Mouse (Mus musculus) liver, adult 2 months (tissue): ENCODE results near the gene Ssh2. TPM values are rescaled to one million over a fixed set of nuclear protein-coding genes. Genes with fewer than 3 reads are reported as not detected.

Source experiments
- DNase-seq: peaks from one replicate; pipeline ENCODE4 v3.0.0-alpha.2; 2011; ENCODE audit warnings: low read depth, low spot score; ENCODE audit errors: extremely low read depth
- H3K27ac ChIP-seq: fragments of 200-500 bp; replicated peaks from 2 replicates; pipeline ENCODE4 v1.5.1; 2012; ENCODE audit warnings: low read depth, mild to moderate bottlenecking, control low read depth, inconsistent platforms, low read length; ENCODE audit not compliant: insufficient read depth
- H3K27me3 ChIP-seq: fragments of 200-500 bp; 2 replicates; pipeline ENCODE4 v1.6.1; 2012; ENCODE audit warnings: mild to moderate bottlenecking, moderate library complexity, low read length, inconsistent platforms; ENCODE audit not compliant: control insufficient read depth, insufficient read depth
- H3K36me3 ChIP-seq: fragments of 200-500 bp; 2 replicates; pipeline ENCODE4 v1.6.1; 2012; ENCODE audit warnings: low read length, inconsistent platforms; ENCODE audit not compliant: control insufficient read depth, insufficient read depth
- H3K4me1 ChIP-seq: fragments of 200-500 bp; 2 replicates; pipeline ENCODE4 v1.6.1; 2011; ENCODE audit warnings: low read length; ENCODE audit not compliant: control insufficient read depth, insufficient read depth
- H3K4me3 ChIP-seq: fragments of 200-500 bp; 2 replicates; pipeline ENCODE4 v1.5.1; 2011; ENCODE audit warnings: low read depth, mild to moderate bottlenecking, control low read depth, low read length, moderate library complexity; ENCODE audit not compliant: insufficient read depth
- H3K79me2 ChIP-seq: fragments of 200-500 bp; 2 replicates; pipeline ENCODE4 v1.6.1; 2012; ENCODE audit warnings: inconsistent platforms, mild to moderate bottlenecking, low read length, moderate library complexity; ENCODE audit not compliant: control insufficient read depth, insufficient read depth
- H3K9ac ChIP-seq: fragments of 200-500 bp; 2 replicates; pipeline ENCODE4 v1.6.1; 2012; ENCODE audit warnings: low read depth, mild to moderate bottlenecking, control low read depth, inconsistent platforms, low read length
- CTCF ChIP-seq: fragments of 200-500 bp; IDR thresholded peaks from 2 replicates; pipeline ENCODE4 v1.5.1; 2011; ENCODE audit warnings: low read depth, low read length, control low read depth
- POLR2A ChIP-seq: fragments of 200-500 bp; IDR thresholded peaks from 2 replicates; pipeline ENCODE4 v1.6.1; 2011; ENCODE audit warnings: low read length, control low read depth; ENCODE audit not compliant: insufficient read depth; ENCODE audit errors: extremely low read depth
- WGBS: fragments of 180-500 bp; shearing (Covaris S2); methylation state at CpG from one replicate; pipeline ENCODE4 v1.1.7; 2018; 5-methylcytosine and 5-hydroxymethylcytosine counted together
- polyA plus RNA-seq: library from polyadenylated mRNA; depleted of rRNA; stranded (reverse); fragments of >200 nt; gene quantifications from 2 replicates; pipeline ENCODE4 v1.2.3, GENCODE M21; 2012
- total RNA-seq: library from RNA; depleted of rRNA; stranded (reverse); fragments of >200 nt; gene quantifications from 2 replicates; pipeline ENCODE4 v1.2.3, GENCODE M21; 2014

Ssh2 gene
- total and polyA plus RNA-seq, 2 experiments: 3.7 to 20.1 TPM

DNA sequence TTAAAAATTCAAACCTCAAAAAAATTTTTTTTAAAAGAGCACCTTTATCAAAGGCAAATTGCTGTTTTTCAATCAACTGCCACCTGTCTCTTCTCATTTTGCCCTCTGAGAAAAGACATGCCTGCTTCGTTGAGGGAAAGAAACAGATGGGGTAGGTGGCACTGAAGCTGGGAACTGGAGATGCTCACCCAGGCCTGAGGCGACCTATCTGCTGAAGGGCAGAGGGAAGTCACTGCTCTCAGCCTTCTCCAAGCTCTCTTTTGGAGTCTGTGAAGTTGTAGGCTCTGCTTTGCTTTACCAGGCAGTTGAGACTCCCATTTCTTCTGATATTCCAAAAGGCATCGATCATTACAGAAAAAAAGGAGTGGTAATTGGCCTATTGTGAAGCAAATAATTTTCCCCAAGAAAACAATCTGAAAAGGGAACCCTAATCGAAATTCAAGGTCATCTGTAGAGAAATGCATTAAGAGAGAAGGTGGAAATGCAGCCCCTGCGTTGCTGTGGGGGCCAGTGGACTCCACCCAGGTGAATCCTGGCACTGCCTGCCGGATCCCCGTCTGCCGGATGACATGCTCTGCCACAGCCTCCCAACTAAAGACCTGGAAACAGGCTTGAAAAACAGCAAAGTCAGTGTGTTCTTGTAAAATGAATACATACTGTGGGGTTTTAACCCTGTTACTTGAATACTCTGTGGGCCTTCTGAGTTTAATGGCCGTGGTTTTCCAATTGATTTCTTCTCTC lies 239.9 kb downstream of the Ssh2 start:
- Histone ChIP-seq H3K9ac (no peak overlapping the region), H3K27ac (no peak overlapping the region), H3K79me2 (no peaks in the 10 kb centered on the region), H3K4me3 (no peak overlapping the region), H3K27me3 (no peaks in the 10 kb centered on the region), H3K4me1 (peaks cover 2% of the 10 kb centered on the region; the same call in 1 of the 2 replicates), H3K36me3 (peaks cover 11% of the 10 kb centered on the region)
- TF ChIP-seq CTCF: no peak
- no peak for TF ChIP-seq POLR2A
- WGBS: 83% methylated on average over 9 of the region's 9 CpGs
- no peak for DNase-seq

DNA sequence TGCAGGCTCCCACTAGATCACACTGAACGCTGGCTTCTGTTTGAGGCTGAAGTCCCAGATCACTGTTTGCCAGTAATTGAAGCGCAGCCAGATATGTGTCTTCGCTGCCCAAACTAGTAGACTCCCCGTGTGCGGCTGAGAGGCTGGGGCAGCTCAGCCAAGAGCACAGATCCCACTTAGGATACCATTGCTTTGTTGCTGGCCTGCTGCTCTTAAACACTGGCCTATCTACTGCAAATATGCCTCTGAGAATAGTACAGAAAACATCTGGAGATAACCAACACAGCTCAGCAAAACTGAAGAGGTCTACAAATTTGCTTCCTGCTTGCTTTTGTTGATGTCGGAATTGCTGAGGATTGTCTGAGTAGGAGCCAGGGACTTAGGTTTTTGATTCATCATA lies 240.8 kb downstream of the Ssh2 start:
- H3K27me3 ChIP-seq: no peaks in the 10 kb centered on the region
- H3K4me3 ChIP-seq: no peak overlapping the region
- H3K79me2 ChIP-seq: no peaks in the 10 kb centered on the region
- no peak overlapping the region for H3K27ac ChIP-seq
- DNase-seq: peak; percentile 56
- WGBS: 24% methylated on average over 6 of the region's 6 CpGs
- H3K36me3 ChIP-seq: peaks cover 8% of the 10 kb centered on the region; the same call in 1 of the 2 replicates
- H3K9ac ChIP-seq: no peak overlapping the region
- H3K4me1 ChIP-seq: peaks cover 2% of the 10 kb centered on the region; the same call in 1 of the 2 replicates
- no peak for TF ChIP-seq POLR2A

DNA sequence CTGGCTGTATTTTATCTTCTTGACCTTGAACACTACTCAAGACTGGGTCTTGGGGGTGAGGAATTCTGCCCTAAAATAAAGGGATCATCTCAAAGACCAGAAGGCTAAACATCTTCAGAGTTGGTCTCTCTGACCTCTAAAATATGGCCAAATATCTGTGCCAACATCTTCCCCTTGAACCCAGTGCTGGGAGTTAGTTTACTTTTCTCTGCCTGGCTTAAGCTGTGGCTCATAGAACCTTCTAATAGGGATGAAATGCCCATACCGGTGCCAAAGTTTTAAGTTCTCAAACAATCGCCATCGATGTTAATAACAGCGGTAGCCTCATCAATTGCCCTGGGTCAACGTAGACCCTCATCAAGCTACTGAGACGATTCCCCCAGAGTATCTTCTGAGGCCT lies 245.8 kb downstream of the Ssh2 start:
- WGBS: 4% methylated on average over 6 of the region's 6 CpGs
- peaks cover 3% of the 10 kb centered on the region; the same call in 1 of the 2 replicates for H3K27me3 ChIP-seq
- H3K36me3 ChIP-seq: no peaks in the 10 kb centered on the region
- peak overlapping the region; percentile 58; the same call in 1 of the 2 replicates for H3K9ac ChIP-seq
- TF ChIP-seq POLR2A (no peak), CTCF (no peak)
- no peaks in the 10 kb centered on the region for H3K79me2 ChIP-seq
- H3K4me3 ChIP-seq: peak overlapping the region; percentile 68; the same call in 1 of the 2 replicates
- no peak for DNase-seq
- no peak overlapping the region for H3K27ac ChIP-seq
- H3K4me1 ChIP-seq: peaks cover 3% of the 10 kb centered on the region; the same call in 1 of the 2 replicates

DNA sequence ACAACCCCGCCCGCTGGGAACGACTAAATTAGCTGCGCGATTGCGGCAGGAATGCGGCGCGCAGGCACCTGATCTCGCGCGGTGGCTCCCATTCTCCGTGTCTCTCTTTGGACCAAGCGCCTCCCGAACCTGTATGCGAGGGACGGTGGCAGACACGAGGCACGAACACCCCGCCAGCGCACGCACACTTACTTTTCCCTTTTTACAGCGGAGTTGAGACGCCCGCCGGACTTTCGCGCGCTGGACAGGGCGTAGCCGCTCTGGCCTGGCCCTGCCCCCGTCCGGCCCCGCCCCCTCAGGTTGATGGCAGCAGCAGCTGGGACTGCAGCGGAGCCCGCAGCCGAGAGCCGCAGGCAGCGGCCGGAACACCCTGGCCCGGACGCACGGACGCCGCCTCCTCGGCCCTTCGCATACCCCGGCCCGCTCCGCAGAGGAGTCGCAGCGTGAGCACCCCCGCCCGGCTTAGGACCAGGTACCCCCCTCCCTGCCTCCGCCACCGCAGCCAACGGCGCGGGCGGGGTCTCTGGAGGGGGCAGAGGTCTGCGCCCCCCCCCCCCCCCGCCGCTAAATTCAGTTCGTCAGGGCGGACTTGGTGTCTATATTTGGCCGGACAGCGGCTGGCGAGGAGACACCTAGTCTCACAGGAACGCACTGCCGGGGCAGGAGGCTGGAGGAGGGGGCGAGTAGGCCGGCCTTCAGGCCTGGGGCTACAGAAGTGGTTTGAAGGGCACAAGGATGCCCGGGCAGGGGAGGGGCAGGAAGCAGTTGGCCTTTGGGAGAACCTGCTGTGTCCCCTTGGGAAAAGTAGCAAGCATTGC lies 246.4 kb downstream of the Ssh2 start, which contains the start of gene Coro6:
Gene Coro6, plus strand, starts transcription at position 129 of the 818 bp plus-strand sequence.
- peak within 1 kb of the TSS; percentile 58 for H3K9ac ChIP-seq
- no peak for TF ChIP-seq POLR2A
- peak; percentile 45 for DNase-seq
- H3K27ac ChIP-seq: no peak within 1 kb of the TSS
- H3K36me3 ChIP-seq: no peaks in the 10 kb centered on the region
- H3K27me3 ChIP-seq: peaks cover 3% of the 10 kb centered on the region; the same call in 1 of the 2 replicates
- no peaks in the 10 kb centered on the region for H3K79me2 ChIP-seq
- 2% methylated on average over 72 of the region's 73 CpGs for WGBS
- peak within 1 kb of the TSS; percentile 68 for H3K4me3 ChIP-seq
- peaks cover 6% of the 10 kb centered on the region; the same call in 1 of the 2 replicates for H3K4me1 ChIP-seq

DNA sequence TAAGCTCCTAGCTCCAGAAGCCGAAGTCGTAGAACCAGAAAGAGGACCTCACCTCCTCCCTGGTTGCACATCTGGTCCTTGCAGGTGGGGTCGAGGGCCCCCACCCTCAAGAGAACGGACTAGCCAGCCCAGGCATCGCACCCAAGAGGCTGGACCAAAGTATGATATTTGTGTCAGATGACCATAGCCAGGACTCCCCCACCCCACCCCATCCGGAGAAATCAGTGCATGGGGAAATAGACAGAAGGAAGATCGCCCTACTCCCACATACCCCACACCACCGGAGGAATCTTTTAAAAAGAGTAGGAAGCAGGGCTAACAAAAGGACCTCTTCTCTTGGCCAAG lies 247.0 kb downstream of the Ssh2 start:
- Histone ChIP-seq H3K4me3 (no peak overlapping the region), H3K79me2 (no peaks in the 10 kb centered on the region), H3K27me3 (peaks cover 3% of the 10 kb centered on the region; the same call in 1 of the 2 replicates), H3K9ac (no peak overlapping the region), H3K36me3 (no peaks in the 10 kb centered on the region), H3K4me1 (peaks cover 6% of the 10 kb centered on the region; the same call in 1 of the 2 replicates), H3K27ac (no peak overlapping the region)
- no peak for DNase-seq
- 61% methylated on average over 8 of the region's 8 CpGs for WGBS
- TF ChIP-seq CTCF: no peak
- TF ChIP-seq POLR2A: no peak
